Mouse (Mus musculus): ENCODE results near the gene Smoc2.

The Smoc2 gene

GRCm38 (mm10) chr17:14279966-14280300 lies 627 bp downstream of the Smoc2 start:
- no peak for DNase-seq (ENCODE audit: low read depth)

- no peak for DNase-seq (ENCODE audit: low read depth)
Measured at GRCm38 (mm10) chr17:14280425-14280833, 1.1 kb downstream of the Smoc2 start.

- DNase-seq (ENCODE audit: low read depth), result peak; percentile 3
Measured at GRCm38 (mm10) chr17:14288015-14288616, 8.8 kb downstream of the Smoc2 start.

- no peak for DNase-seq (ENCODE audit: low read depth)
Measured at GRCm38 (mm10) chr17:14293617-14294016, 14.3 kb downstream of the Smoc2 start.

- no peak for DNase-seq (ENCODE audit: low read depth)
Measured at GRCm38 (mm10) chr17:14295146-14295545, 15.8 kb downstream of the Smoc2 start.

GRCm38 (mm10) chr17:14300361-14300760 lies 21.1 kb downstream of the Smoc2 start:
- DNase-seq (ENCODE audit: low read depth), result no peak

- no peak for DNase-seq (ENCODE audit: low read depth)
Measured at GRCm38 (mm10) chr17:14301491-14302344, 22.4 kb downstream of the Smoc2 start.

GRCm38 (mm10) chr17:14302356-14302755 lies 23.1 kb downstream of the Smoc2 start:
- DNase-seq (ENCODE audit: low read depth), result no peak

GRCm38 (mm10) chr17:14303722-14304121 lies 24.4 kb downstream of the Smoc2 start:
- no peak for DNase-seq (ENCODE audit: low read depth)

- DNase-seq (ENCODE audit: low read depth), result no peak
Measured at GRCm38 (mm10) chr17:14309884-14310283, 30.6 kb downstream of the Smoc2 start.

GRCm38 (mm10) chr17:14312440-14312839 lies 33.1 kb downstream of the Smoc2 start:
- no peak for DNase-seq (ENCODE audit: low read depth)

- no peak for DNase-seq (ENCODE audit: low read depth)
Measured at GRCm38 (mm10) chr17:14314308-14314707, 35.0 kb downstream of the Smoc2 start.

GRCm38 (mm10) chr17:14316536-14316935 lies 37.2 kb downstream of the Smoc2 start:
- DNase-seq (ENCODE audit: low read depth), result no peak

- DNase-seq (ENCODE audit: low read depth), result no peak
Measured at GRCm38 (mm10) chr17:14317439-14317838, 38.1 kb downstream of the Smoc2 start.

- no peak for DNase-seq (ENCODE audit: low read depth)
Measured at GRCm38 (mm10) chr17:14326156-14326555, 46.9 kb downstream of the Smoc2 start.

- no peak for DNase-seq (ENCODE audit: low read depth)
Measured at GRCm38 (mm10) chr17:14328037-14328436, 48.7 kb downstream of the Smoc2 start.

GRCm38 (mm10) chr17:14330498-14330897 lies 51.2 kb downstream of the Smoc2 start:
- DNase-seq (ENCODE audit: low read depth), result no peak

GRCm38 (mm10) chr17:14339932-14340557 lies 60.7 kb downstream of the Smoc2 start:
- no peak for DNase-seq (ENCODE audit: low read depth)

GRCm38 (mm10) chr17:14340736-14341135 lies 61.4 kb downstream of the Smoc2 start:
- DNase-seq (ENCODE audit: low read depth), result no peak

GRCm38 (mm10) chr17:14342511-14342910 lies 63.2 kb downstream of the Smoc2 start:
- no peak for DNase-seq (ENCODE audit: low read depth)

- no peak for DNase-seq (ENCODE audit: low read depth)
Measured at GRCm38 (mm10) chr17:14343442-14343841, 64.1 kb downstream of the Smoc2 start.

- no peak for DNase-seq (ENCODE audit: low read depth)
Measured at GRCm38 (mm10) chr17:14345556-14345955, 66.2 kb downstream of the Smoc2 start.

GRCm38 (mm10) chr17:14346891-14347290 lies 67.6 kb downstream of the Smoc2 start:
- no peak for DNase-seq (ENCODE audit: low read depth)

Data from naive thymus-derived CD4-positive, alpha-beta T cell, adult 2 months (primary cell).